Comparison of ENCODE assay signal across 17 mouse cellular contexts in genomic region chr4:142639340-142639733, GRCm38 (mm10).
DNase-seq lines count a peak whose midpoint lies in the region; ATAC-seq lines count a peak whose summit lies in the region.
"Had no signal": no experiment of that assay in that cellular context is flagged by ENCODE, and none has a peak within 500 bp of the region (broad histone marks: within the 10 kb centered on the region; RNA-seq: fewer than 3 reads in every experiment).

No protein-coding gene starts in this region.

- no peaks in the 10 kb centered on the region for H3K36me3 ChIP-seq in forebrain, embryonic 11.5 days (ENCODE audit: control insufficient read depth, insufficient read depth, low read length)
- no peaks in the 10 kb centered on the region for H3K36me3 ChIP-seq in hindbrain, embryonic 14.5 days (replicated peaks; ENCODE audit: control insufficient read depth, insufficient read depth)
- no peaks in the 10 kb centered on the region for H3K36me3 ChIP-seq in neural tube, embryonic 14.5 days (ENCODE audit: control insufficient read depth, insufficient read depth, low read length)
- H3K36me3 ChIP-seq: limb, embryonic 12.5 days had no signal

- 0 out of 2 replicates have a peak overlapping the region, but pooled peaks have one; percentile 20 for H3K9ac ChIP-seq in forebrain, embryonic 11.5 days (ENCODE audit: low read length)
- peak overlapping the region; percentile 9; the same call in 1 of the 2 replicates for H3K9ac ChIP-seq in hindbrain, embryonic 14.5 days
- H3K9ac ChIP-seq in neural tube, embryonic 14.5 days (replicated peaks; ENCODE audit: low read depth, low read length): no peak overlapping the region
- H3K9ac ChIP-seq: limb, embryonic 12.5 days had no signal

- ATAC-seq in forebrain, embryonic 11.5 days (replicated peaks; ENCODE audit: low FRiP score): no peak; the same call in 1 of the 2 replicates
- no peak for ATAC-seq in hindbrain, embryonic 14.5 days (ENCODE audit: low FRiP score)
- no peak for ATAC-seq in neural tube, embryonic 14.5 days (ENCODE audit: low read depth)
- no peak for ATAC-seq in erythroblast, adult 5-6 weeks (replicated peaks; ENCODE audit: low FRiP score, poor library complexity, severe bottlenecking)

- no peak overlapping the region for H3K4me3 ChIP-seq in forebrain, embryonic 11.5 days (ENCODE audit: low read depth, low read length)
- H3K4me3 ChIP-seq in hindbrain, embryonic 14.5 days (replicated peaks; ENCODE audit: low read length): no peak overlapping the region
- no peak overlapping the region for H3K4me3 ChIP-seq in neural tube, embryonic 14.5 days (ENCODE audit: low read depth, low read length)
- H3K4me3 ChIP-seq: limb, embryonic 12.5 days had no signal

- peak overlapping the region; percentile 19; the same call in 1 of the 2 replicates for H3K27ac ChIP-seq in forebrain, embryonic 11.5 days (ENCODE audit: low read depth, low read length)
- H3K27ac ChIP-seq in hindbrain, embryonic 14.5 days: no peak overlapping the region; the same call in 1 of the 2 replicates
- 0 out of 2 replicates have a peak overlapping the region, but pooled peaks have one; percentile 22 for H3K27ac ChIP-seq in neural tube, embryonic 14.5 days (ENCODE audit: low read depth, low read length)
- H3K27ac ChIP-seq: limb, embryonic 12.5 days; macrophage had no signal

- peak; percentile 14 to 21 for DNase-seq in left cerebral cortex, postnatal 36 days (ENCODE audit: low spot score in 2 of 2)
- no peak for DNase-seq in left cerebral cortex, adult 11 months (ENCODE audit: low spot score)
- DNase-seq in forebrain, embryonic 11.5 days (ENCODE audit: low spot score): no peak
- no peak for DNase-seq in hindbrain, embryonic 14.5 days (ENCODE audit: low spot score)
- no peak for DNase-seq in urinary bladder, postnatal 4 days (ENCODE audit: low spot score in 2 of 2)
- no peak for DNase-seq in thymus, adult 18-20 months
- DNase-seq: adrenal gland, adult 2 months; cerebellum, adult 9-10 months; heart, postnatal 36 days; kidney, adult 11 months; kidney, postnatal 14 days; retina, postnatal 1 day; thymus, postnatal 25 days had no signal

- no peak overlapping the region; the same call in 1 of the 2 replicates for H3K4me2 ChIP-seq in forebrain, embryonic 11.5 days (ENCODE audit: low read depth, low read length, severe bottlenecking)
- H3K4me2 ChIP-seq in hindbrain, embryonic 14.5 days (replicated peaks): no peak overlapping the region
- H3K4me2 ChIP-seq in neural tube, embryonic 14.5 days (ENCODE audit: low read depth, low read length): no peak overlapping the region; the same call in 1 of the 2 replicates
- H3K4me2 ChIP-seq: limb, embryonic 12.5 days had no signal

- H3K9me3 ChIP-seq in forebrain, embryonic 11.5 days (ENCODE audit: control insufficient read depth, low read length): no peaks in the 10 kb centered on the region
- H3K9me3 ChIP-seq in hindbrain, embryonic 14.5 days (ENCODE audit: control insufficient read depth, low read length): no peaks in the 10 kb centered on the region
- no peaks in the 10 kb centered on the region for H3K9me3 ChIP-seq in neural tube, embryonic 14.5 days (ENCODE audit: control insufficient read depth, low read length)
- H3K9me3 ChIP-seq: limb, embryonic 12.5 days had no signal

- intact Hi-C loops in left cerebral cortex, postnatal 36 days (cut with DNase I): no loop called here

- peaks cover 4% of the 10 kb centered on the region; the same call in 1 of the 2 replicates for H3K4me1 ChIP-seq in forebrain, embryonic 11.5 days (replicated peaks; ENCODE audit: control insufficient read depth, insufficient read depth, low read length)
- peaks cover 8% of the 10 kb centered on the region; the same call in 1 of the 2 replicates for H3K4me1 ChIP-seq in hindbrain, embryonic 14.5 days (replicated peaks; ENCODE audit: control insufficient read depth, insufficient read depth, low read length)
- peaks cover 4% of the 10 kb centered on the region; the same call in 1 of the 2 replicates for H3K4me1 ChIP-seq in neural tube, embryonic 14.5 days (ENCODE audit: control insufficient read depth, insufficient read depth, low read length)
- H3K4me1 ChIP-seq: limb, embryonic 12.5 days had no signal

- H3K27me3 ChIP-seq in forebrain, embryonic 11.5 days (ENCODE audit: control insufficient read depth, insufficient read depth, low read length): no peaks in the 10 kb centered on the region
- H3K27me3 ChIP-seq in hindbrain, embryonic 14.5 days (ENCODE audit: control insufficient read depth, insufficient read depth, low read length): no peaks in the 10 kb centered on the region
- no peaks in the 10 kb centered on the region for H3K27me3 ChIP-seq in neural tube, embryonic 14.5 days (ENCODE audit: control insufficient read depth, insufficient read depth, low read length)
- H3K27me3 ChIP-seq: limb, embryonic 12.5 days had no signal

- 45% methylated on average over 9 of the region's 9 CpGs for WGBS in forebrain, embryonic 11.5 days
- 56% methylated on average over 9 of the region's 9 CpGs for WGBS in hindbrain, embryonic 14.5 days
- WGBS in neural tube, embryonic 14.5 days: 43% methylated on average over 9 of the region's 9 CpGs

Comparison
In these comparisons a context has a peak if more than half of its experiments do, and no peak if none do; other contexts are left out.
1. DNase-seq: peak in left cerebral cortex, postnatal 36 days (2 of 2); none in left cerebral cortex, adult 11 months (single experiment), forebrain, embryonic 11.5 days (single experiment), hindbrain, embryonic 14.5 days (single experiment), urinary bladder, postnatal 4 days (0 of 2) and thymus, adult 18-20 months (0 of 2).